Mouse (Mus musculus) spleen, adult 2 months (tissue): ENCODE results near the gene Tmco4.

Experiments
- CTCF ChIP-seq: fragments of 200-500 bp; IDR thresholded peaks from 2 replicates; pipeline ENCODE4 v1.5.1; 2011; ENCODE audit warnings: mild to moderate bottlenecking, inconsistent platforms; ENCODE audit not compliant: insufficient read depth, insufficient read length, insufficient replicate concordance; ENCODE audit errors: extremely low read depth
- POLR2A ChIP-seq: fragments of 200-500 bp; IDR thresholded peaks from 2 replicates; pipeline ENCODE4 v1.6.1; 2011; ENCODE audit warnings: low read depth, low read length, inconsistent platforms

- TF ChIP-seq CTCF (no peak), POLR2A (no peak)
These were observed 81.7 kb downstream of the Tmco4 start for GRCm38 (mm10) chr4:139054300-139054923.
